Mouse (Mus musculus): Measurements from ENCODE around the gene Ust. TPM values are rescaled to one million over a fixed set of nuclear protein-coding genes. Genes with fewer than 3 reads are reported as not detected.

Gene Ust
- polyA plus RNA-seq, 1 experiment from 2014 or later: 4.8 TPM

- Histone ChIP-seq H3K27ac (ENCODE audit: low read length) (no peak overlapping the region), H3K4me1 (ENCODE audit: control insufficient read depth, insufficient read depth, low read length) (no peaks in the 10 kb centered on the region), H3K27me3 (ENCODE audit: control insufficient read depth, insufficient read depth, low read depth, low read length) (no peaks in the 10 kb centered on the region), H3K36me3 (ENCODE audit: control insufficient read depth, insufficient read depth, low read length) (no peaks in the 10 kb centered on the region), H3K4me3 (ENCODE audit: low read depth, low read length) (no peak overlapping the region), H3K9ac (ENCODE audit: low read depth, low read length) (no peak overlapping the region), H3K9me3 (replicated peaks; ENCODE audit: control insufficient read depth, low read length, poor library complexity, severe bottlenecking) (no peaks in the 10 kb centered on the region), H3K4me2 (ENCODE audit: low read length) (no peak overlapping the region)
- WGBS: 32% methylated on average over 7 of the region's 7 CpGs
- ATAC-seq: no peak
Observed at GRCm38 (mm10) chr10:8529173-8529572, 10.5 kb upstream of the Ust start.

- no peak for ATAC-seq
- 85% methylated on average over 1 of the region's 1 CpGs for WGBS
- no peaks in the 10 kb centered on the region for H3K9me3 ChIP-seq (replicated peaks; ENCODE audit: control insufficient read depth, low read length, poor library complexity, severe bottlenecking)
Observed at GRCm38 (mm10) chr10:8525354-8525753, 6.7 kb upstream of the Ust start.

GRCm38 (mm10) chr10:8521536-8521935 is 2.9 kb upstream of the Ust start:
- Histone ChIP-seq H3K27ac (ENCODE audit: low read length) (no peak overlapping the region), H3K27me3 (ENCODE audit: control insufficient read depth, insufficient read depth, low read depth, low read length) (peaks cover 3% of the 10 kb centered on the region; the same call in 1 of the 2 replicates), H3K4me2 (ENCODE audit: low read length) (no peak overlapping the region), H3K9ac (ENCODE audit: low read depth, low read length) (no peak overlapping the region), H3K4me3 (ENCODE audit: low read depth, low read length) (no peak overlapping the region), H3K36me3 (ENCODE audit: control insufficient read depth, insufficient read depth, low read length) (no peaks in the 10 kb centered on the region), H3K9me3 (replicated peaks; ENCODE audit: control insufficient read depth, low read length, poor library complexity, severe bottlenecking) (no peaks in the 10 kb centered on the region), H3K4me1 (ENCODE audit: control insufficient read depth, insufficient read depth, low read length) (peaks cover 8% of the 10 kb centered on the region; the same call in 1 of the 2 replicates)
- ATAC-seq: no peak
- 64% methylated on average over 6 of the region's 6 CpGs for WGBS

More at GRCm38 (mm10) chr10:8525354-8525753, 6.7 kb upstream of the Ust start:
- H3K4me3 ChIP-seq (ENCODE audit: low read depth, low read length): no peak overlapping the region
- no peak overlapping the region for H3K9ac ChIP-seq (ENCODE audit: low read depth, low read length)
- no peak overlapping the region for H3K4me2 ChIP-seq (ENCODE audit: low read length)
- H3K27ac ChIP-seq (ENCODE audit: low read length): no peak overlapping the region
- H3K27me3 ChIP-seq (ENCODE audit: control insufficient read depth, insufficient read depth, low read depth, low read length): no peaks in the 10 kb centered on the region
- H3K4me1 ChIP-seq (ENCODE audit: control insufficient read depth, insufficient read depth, low read length): no peaks in the 10 kb centered on the region
- no peaks in the 10 kb centered on the region for H3K36me3 ChIP-seq (ENCODE audit: control insufficient read depth, insufficient read depth, low read length)

- 81% methylated on average over 7 of the region's 7 CpGs for WGBS
- no peak overlapping the region for H3K4me3 ChIP-seq (ENCODE audit: low read depth, low read length)
- no peak overlapping the region for H3K4me2 ChIP-seq (ENCODE audit: low read length)
- peaks cover 8% of the 10 kb centered on the region; the same call in 1 of the 2 replicates for H3K4me1 ChIP-seq (ENCODE audit: control insufficient read depth, insufficient read depth, low read length)
- no peaks in the 10 kb centered on the region for H3K36me3 ChIP-seq (ENCODE audit: control insufficient read depth, insufficient read depth, low read length)
- H3K9me3 ChIP-seq (replicated peaks; ENCODE audit: control insufficient read depth, low read length, poor library complexity, severe bottlenecking): no peaks in the 10 kb centered on the region
- no peak overlapping the region for H3K27ac ChIP-seq (ENCODE audit: low read length)
- no peak for ATAC-seq
- H3K9ac ChIP-seq (ENCODE audit: low read depth, low read length): no peak overlapping the region
- H3K27me3 ChIP-seq (ENCODE audit: control insufficient read depth, insufficient read depth, low read depth, low read length): peaks cover 3% of the 10 kb centered on the region; the same call in 1 of the 2 replicates
Observed at GRCm38 (mm10) chr10:8520766-8521395, 2.3 kb upstream of the Ust start.

GRCm38 (mm10) chr10:8519014-8519491 is 428 bp upstream of the Ust start:
- Histone ChIP-seq H3K27me3 (ENCODE audit: control insufficient read depth, insufficient read depth, low read depth, low read length) (peaks cover 3% of the 10 kb centered on the region; the same call in 1 of the 2 replicates), H3K4me2 (ENCODE audit: low read length) (peak overlapping the region; percentile 64), H3K9ac (ENCODE audit: low read depth, low read length) (peak overlapping the region; percentile 62), H3K9me3 (replicated peaks; ENCODE audit: control insufficient read depth, low read length, poor library complexity, severe bottlenecking) (no peaks in the 10 kb centered on the region), H3K4me3 (ENCODE audit: low read depth, low read length) (peak overlapping the region; percentile 66), H3K36me3 (ENCODE audit: control insufficient read depth, insufficient read depth, low read length) (no peaks in the 10 kb centered on the region), H3K27ac (ENCODE audit: low read length) (no peak overlapping the region), H3K4me1 (ENCODE audit: control insufficient read depth, insufficient read depth, low read length) (peaks cover 8% of the 10 kb centered on the region; the same call in 1 of the 2 replicates)
- no peak for ATAC-seq
- WGBS: 2% methylated on average over 17 of the region's 18 CpGs

- Histone ChIP-seq H3K36me3 (ENCODE audit: control insufficient read depth, insufficient read depth, low read length) (no peaks in the 10 kb centered on the region), H3K4me3 (ENCODE audit: low read depth, low read length) (peak overlapping the region; percentile 66), H3K27ac (ENCODE audit: low read length) (no peak overlapping the region), H3K4me2 (ENCODE audit: low read length) (peak overlapping the region; percentile 64), H3K27me3 (ENCODE audit: control insufficient read depth, insufficient read depth, low read depth, low read length) (peaks cover 3% of the 10 kb centered on the region; the same call in 1 of the 2 replicates), H3K9ac (ENCODE audit: low read depth, low read length) (peak overlapping the region; percentile 62), H3K9me3 (replicated peaks; ENCODE audit: control insufficient read depth, low read length, poor library complexity, severe bottlenecking) (no peaks in the 10 kb centered on the region), H3K4me1 (ENCODE audit: control insufficient read depth, insufficient read depth, low read length) (peaks cover 8% of the 10 kb centered on the region; the same call in 1 of the 2 replicates)
- WGBS: 1% methylated on average over 26 of the region's 26 CpGs
- peak; percentile 65 for ATAC-seq
Observed at GRCm38 (mm10) chr10:8517591-8518140, 959 bp downstream of the Ust start.

- peaks cover 3% of the 10 kb centered on the region; the same call in 1 of the 2 replicates for H3K27me3 ChIP-seq (ENCODE audit: control insufficient read depth, insufficient read depth, low read depth, low read length)
- 25% methylated on average over 9 of the region's 9 CpGs for WGBS
- peak overlapping the region; percentile 66 for H3K4me3 ChIP-seq (ENCODE audit: low read depth, low read length)
- no peak overlapping the region for H3K9ac ChIP-seq (ENCODE audit: low read depth, low read length)
- no peak overlapping the region for H3K27ac ChIP-seq (ENCODE audit: low read length)
- peak overlapping the region; percentile 64 for H3K4me2 ChIP-seq (ENCODE audit: low read length)
- ATAC-seq: no peak
- peaks cover 8% of the 10 kb centered on the region; the same call in 1 of the 2 replicates for H3K4me1 ChIP-seq (ENCODE audit: control insufficient read depth, insufficient read depth, low read length)
- no peaks in the 10 kb centered on the region for H3K9me3 ChIP-seq (replicated peaks; ENCODE audit: control insufficient read depth, low read length, poor library complexity, severe bottlenecking)
- H3K36me3 ChIP-seq (ENCODE audit: control insufficient read depth, insufficient read depth, low read length): no peaks in the 10 kb centered on the region
Observed at GRCm38 (mm10) chr10:8516916-8517524, 1.6 kb downstream of the Ust start.

- ATAC-seq: no peak
- H3K27ac ChIP-seq (ENCODE audit: low read length): no peak overlapping the region
- H3K27me3 ChIP-seq (ENCODE audit: control insufficient read depth, insufficient read depth, low read depth, low read length): peaks cover 3% of the 10 kb centered on the region; the same call in 1 of the 2 replicates
- no peak overlapping the region for H3K4me3 ChIP-seq (ENCODE audit: low read depth, low read length)
- peaks cover 8% of the 10 kb centered on the region; the same call in 1 of the 2 replicates for H3K4me1 ChIP-seq (ENCODE audit: control insufficient read depth, insufficient read depth, low read length)
- 92% methylated on average over 3 of the region's 3 CpGs for WGBS
- H3K9ac ChIP-seq (ENCODE audit: low read depth, low read length): no peak overlapping the region
- no peak overlapping the region for H3K4me2 ChIP-seq (ENCODE audit: low read length)
- H3K36me3 ChIP-seq (ENCODE audit: control insufficient read depth, insufficient read depth, low read length): no peaks in the 10 kb centered on the region
- no peaks in the 10 kb centered on the region for H3K9me3 ChIP-seq (replicated peaks; ENCODE audit: control insufficient read depth, low read length, poor library complexity, severe bottlenecking)
Observed at GRCm38 (mm10) chr10:8513690-8514089, 4.9 kb downstream of the Ust start.

- no peak for ATAC-seq
- Histone ChIP-seq H3K4me3 (ENCODE audit: low read depth, low read length) (no peak overlapping the region), H3K27ac (ENCODE audit: low read length) (no peak overlapping the region), H3K4me1 (ENCODE audit: control insufficient read depth, insufficient read depth, low read length) (peaks cover 2% of the 10 kb centered on the region; the same call in 1 of the 2 replicates), H3K27me3 (ENCODE audit: control insufficient read depth, insufficient read depth, low read depth, low read length) (peaks cover 3% of the 10 kb centered on the region; the same call in 1 of the 2 replicates), H3K9me3 (replicated peaks; ENCODE audit: control insufficient read depth, low read length, poor library complexity, severe bottlenecking) (no peaks in the 10 kb centered on the region), H3K36me3 (ENCODE audit: control insufficient read depth, insufficient read depth, low read length) (no peaks in the 10 kb centered on the region), H3K4me2 (ENCODE audit: low read length) (no peak overlapping the region), H3K9ac (ENCODE audit: low read depth, low read length) (no peak overlapping the region)
- 90% methylated on average over 6 of the region's 6 CpGs for WGBS
Observed at GRCm38 (mm10) chr10:8512222-8512621, 6.4 kb downstream of the Ust start.

All from midbrain, embryonic 16.5 days (tissue).